Mouse (Mus musculus) hindbrain, embryonic 15.5 days (tissue): ENCODE results near the gene Ttyh2. TPM values are rescaled to one million over a fixed set of nuclear protein-coding genes. Genes with fewer than 3 reads are reported as not detected.

ENCODE experiments used
- ATAC-seq: fragments of 200-750 bp; cut with Nextera tagmentation; 2 replicates; pipeline ENCODE4 v1.8.0; 2017; ENCODE audit warnings: low read depth, moderate number of reproducible peaks, moderate TSS enrichment; ENCODE audit not compliant: low FRiP score
- H3K27ac ChIP-seq: fragments of 300-500 bp; sonication (generic); replicated peaks from 2 replicates; pipeline ENCODE4 v1.5.1; 2015; ENCODE audit warnings: mild to moderate bottlenecking, inconsistent platforms
- H3K27me3 ChIP-seq: fragments of 300-500 bp; sonication (generic); 2 replicates; pipeline ENCODE4 v1.6.1; 2015; ENCODE audit warnings: control low read depth, inconsistent platforms
- H3K36me3 ChIP-seq: fragments of 300-500 bp; sonication (generic); 2 replicates; pipeline ENCODE4 v1.6.1; 2015; ENCODE audit warnings: control low read depth, inconsistent platforms
- H3K4me1 ChIP-seq: fragments of 300-500 bp; sonication (generic); replicated peaks from 2 replicates; pipeline ENCODE4 v1.6.1; 2015; ENCODE audit warnings: control low read depth, inconsistent platforms
- H3K4me2 ChIP-seq: fragments of 300-500 bp; sonication (generic); 2 replicates; pipeline ENCODE4 v1.6.1; 2015; ENCODE audit warnings: moderate library complexity, mild to moderate bottlenecking, inconsistent platforms
- H3K4me3 ChIP-seq: fragments of 300-500 bp; sonication (generic); 2 replicates; pipeline ENCODE4 v1.5.1; 2015; ENCODE audit warnings: mild to moderate bottlenecking, inconsistent platforms
- H3K9ac ChIP-seq: fragments of 300-500 bp; sonication (generic); 2 replicates; pipeline ENCODE4 v1.6.1; 2015; ENCODE audit warnings: inconsistent platforms
- H3K9me3 ChIP-seq: fragments of 300-500 bp; sonication (generic); 2 replicates; pipeline ENCODE4 v1.6.1; 2016; ENCODE audit warnings: control low read depth, inconsistent platforms
- WGBS: fragments of 180-500 bp; shearing (Covaris S2); methylation state at CpG from one replicate; pipeline ENCODE4 v1.1.7; 2015; 5-methylcytosine and 5-hydroxymethylcytosine counted together
- polyA plus RNA-seq: library from polyadenylated mRNA; unstranded; fragments of >200 nt; fragmentation: Nextera tagmentation; extraction: Ambion mirVana; gene quantifications from 2 replicates; pipeline ENCODE4 v1.2.1, GENCODE M21; 2015

Gene Ttyh2
- polyA plus RNA-seq, 1 experiment from 2014 or later, result 35.1 TPM

DNA sequence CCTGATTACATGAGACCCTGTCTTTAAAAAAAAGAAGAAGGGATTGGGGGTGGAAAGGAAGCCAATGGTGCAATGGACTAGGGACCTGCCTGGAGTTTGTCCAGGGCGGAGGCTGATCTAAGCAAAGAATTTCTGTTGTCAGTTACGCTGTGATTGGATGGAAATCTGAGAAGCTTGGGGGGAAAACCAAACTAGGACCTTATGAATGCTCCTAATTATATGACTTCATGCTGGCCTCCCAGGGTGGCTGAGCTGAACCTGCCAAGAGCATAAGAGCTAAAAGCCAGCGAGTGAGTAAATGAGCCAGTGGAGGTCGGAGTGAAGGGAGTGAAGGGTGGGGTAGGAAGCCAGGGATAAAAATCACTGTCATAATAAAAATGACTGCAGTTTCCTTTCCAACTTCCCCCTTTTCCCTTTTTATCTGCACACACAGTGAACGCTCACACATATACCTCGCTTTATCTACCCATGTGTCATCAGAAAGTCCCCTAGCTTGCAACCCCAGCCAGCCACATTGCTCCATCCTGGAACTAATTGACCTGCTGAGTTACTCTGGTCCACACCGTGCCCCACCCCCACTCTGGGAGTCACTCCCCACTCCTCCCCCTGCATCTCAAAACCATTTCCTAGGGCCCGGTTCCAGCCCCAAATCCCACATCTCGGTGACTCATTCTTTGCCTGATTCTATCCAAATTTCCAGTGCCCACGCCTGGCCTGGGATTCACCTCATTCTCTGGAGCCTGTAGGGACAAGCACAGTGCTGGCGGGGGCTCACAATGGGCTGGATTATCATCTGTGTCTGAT, 49.8 kb downstream of the Ttyh2 start:
- Histone ChIP-seq H3K27me3 (no peaks in the 10 kb centered on the region), H3K4me2 (no peak overlapping the region), H3K9ac (no peak overlapping the region), H3K4me1 (peaks cover 29% of the 10 kb centered on the region), H3K27ac (no peak overlapping the region), H3K4me3 (no peak overlapping the region), H3K9me3 (no peaks in the 10 kb centered on the region), H3K36me3 (no peaks in the 10 kb centered on the region)
- no peak for ATAC-seq
- WGBS, result 62% methylated on average over 11 of the region's 11 CpGs

DNA sequence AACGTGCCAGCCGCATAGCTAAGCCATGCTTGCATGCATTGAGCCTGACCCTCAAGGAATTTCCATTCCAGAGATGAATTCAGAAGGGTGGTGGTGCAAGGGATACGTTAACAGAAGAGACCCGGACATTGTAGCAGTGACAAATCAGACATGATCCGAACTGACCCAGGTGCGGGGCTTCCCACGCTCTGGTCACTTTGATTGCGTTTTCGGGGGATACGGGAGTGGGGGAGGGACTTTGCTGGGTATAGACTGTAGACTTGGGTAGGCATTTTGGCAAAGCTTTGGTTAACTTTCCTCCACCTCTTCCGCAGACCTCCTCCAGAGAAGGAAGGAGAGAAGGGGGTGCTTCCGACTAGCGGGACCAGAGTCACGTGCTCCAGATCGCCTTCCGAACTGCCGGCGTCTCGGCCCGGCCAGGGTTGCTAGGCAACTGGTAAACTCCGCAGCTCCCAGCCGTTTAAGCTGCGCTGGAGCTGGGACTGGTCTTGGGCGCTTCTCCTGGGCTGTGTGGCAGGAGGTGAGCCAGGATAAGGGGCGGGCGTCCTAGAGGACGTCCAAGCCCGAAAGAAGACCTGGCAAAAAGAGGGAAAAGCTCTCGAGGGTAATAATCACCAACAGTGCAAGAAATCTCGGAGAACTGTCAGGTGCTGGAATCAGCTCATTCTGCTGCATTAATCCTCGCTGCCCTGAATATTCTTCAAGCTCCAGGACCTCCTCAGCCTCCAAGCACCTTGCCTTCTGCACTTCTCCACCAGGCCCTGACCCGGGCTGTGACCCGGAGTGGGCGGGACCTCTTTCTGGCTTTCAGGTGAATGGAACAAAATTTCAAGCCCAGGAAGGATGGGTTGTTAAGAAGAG, 52.0 kb downstream of the Ttyh2 start, which contains the start of gene Dnaic2:
Gene Dnaic2, plus strand, starts transcription at position 444 of the 861 bp plus-strand sequence.
- Histone ChIP-seq H3K36me3 (no peaks in the 10 kb centered on the region), H3K4me3 (peak within 1 kb of the TSS; percentile 39), H3K27me3 (no peaks in the 10 kb centered on the region), H3K27ac (0 out of 2 replicates have a peak within 1 kb of the TSS, but pooled peaks have one; percentile 30), H3K9me3 (no peaks in the 10 kb centered on the region), H3K4me1 (peaks cover 29% of the 10 kb centered on the region), H3K4me2 (peak within 1 kb of the TSS; percentile 82), H3K9ac (peak within 1 kb of the TSS; percentile 28)
- 7% methylated on average over 34 of the region's 34 CpGs for WGBS
- ATAC-seq, result peak; percentile 88

GRCm38 (mm10) chr11:114727826-114728186, 52.6 kb downstream of the Ttyh2 start:
- Histone ChIP-seq H3K36me3 (no peaks in the 10 kb centered on the region), H3K9me3 (no peaks in the 10 kb centered on the region), H3K4me3 (peak overlapping the region; percentile 39), H3K27ac (0 out of 2 replicates have a peak overlapping the region, but pooled peaks have one; percentile 30), H3K27me3 (no peaks in the 10 kb centered on the region), H3K4me2 (peak overlapping the region; percentile 82), H3K9ac (peak overlapping the region; percentile 28; the same call in 1 of the 2 replicates), H3K4me1 (peaks cover 29% of the 10 kb centered on the region)
- ATAC-seq, result no peak
- WGBS, result 34% methylated on average over 5 of the region's 5 CpGs

DNA sequence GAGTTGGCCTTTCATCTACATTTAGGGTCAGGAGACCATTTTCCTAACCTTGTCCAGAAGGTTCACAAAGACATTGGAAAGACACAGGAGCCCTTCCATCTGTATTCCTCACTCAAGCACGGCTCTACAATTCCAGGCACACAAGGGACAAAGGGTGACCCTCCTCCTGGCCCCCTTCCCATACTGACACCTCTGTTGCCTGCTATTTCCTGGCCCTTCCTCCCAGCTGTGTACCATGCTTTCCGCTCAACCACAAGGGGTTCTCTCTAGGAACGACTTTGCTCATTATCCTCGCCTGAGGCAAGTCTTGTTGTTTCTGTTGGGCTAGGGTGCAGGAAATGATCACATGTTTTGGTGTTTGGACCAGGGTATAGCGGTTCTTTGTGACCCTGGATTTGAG, 53.1 kb downstream of the Ttyh2 start:
- Histone ChIP-seq H3K27ac (no peak overlapping the region), H3K4me2 (no peak overlapping the region), H3K9me3 (no peaks in the 10 kb centered on the region), H3K4me1 (peaks cover 29% of the 10 kb centered on the region), H3K27me3 (no peaks in the 10 kb centered on the region), H3K36me3 (no peaks in the 10 kb centered on the region), H3K9ac (no peak overlapping the region), H3K4me3 (no peak overlapping the region)
- 50% methylated on average over 5 of the region's 5 CpGs for WGBS
- ATAC-seq, result no peak

DNA sequence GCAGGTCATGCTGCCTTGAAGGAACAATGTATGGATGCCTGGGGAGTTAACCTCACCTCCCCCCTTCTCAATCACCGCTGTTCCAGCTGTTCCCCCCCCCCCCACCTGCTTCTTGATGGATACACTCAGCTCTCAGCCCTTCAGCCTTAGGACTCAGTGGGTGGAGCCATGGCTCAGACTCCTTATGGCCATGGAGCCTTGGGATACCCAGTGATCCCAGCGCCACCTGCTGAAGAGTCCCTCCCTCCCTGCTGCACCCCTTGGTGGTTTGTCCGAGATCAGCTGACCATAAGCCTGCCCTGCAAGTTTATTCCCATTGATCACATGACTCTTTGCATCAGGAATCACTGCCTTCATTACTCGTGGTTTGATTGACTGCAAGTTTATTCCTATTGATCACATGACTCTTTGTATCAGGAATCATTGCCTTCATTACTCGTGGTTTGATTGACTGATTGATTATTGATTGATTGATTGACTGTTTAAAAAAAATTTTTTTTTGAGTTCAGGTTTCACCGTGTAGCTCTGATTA, 54.7 kb downstream of the Ttyh2 start:
- Histone ChIP-seq H3K27me3 (no peaks in the 10 kb centered on the region), H3K4me2 (no peak overlapping the region), H3K9me3 (no peaks in the 10 kb centered on the region), H3K27ac (0 out of 2 replicates have a peak overlapping the region, but pooled peaks have one; percentile 10), H3K9ac (no peak overlapping the region), H3K36me3 (no peaks in the 10 kb centered on the region), H3K4me1 (peaks cover 29% of the 10 kb centered on the region), H3K4me3 (no peak overlapping the region)
- ATAC-seq, result no peak
- 52% methylated on average over 6 of the region's 6 CpGs for WGBS

- no peak overlapping the region for H3K4me2 ChIP-seq
- peaks cover 29% of the 10 kb centered on the region for H3K4me1 ChIP-seq
- no peaks in the 10 kb centered on the region for H3K36me3 ChIP-seq
- H3K27ac ChIP-seq, result no peak overlapping the region
- H3K9ac ChIP-seq, result no peak overlapping the region
- no peak for ATAC-seq
- no peaks in the 10 kb centered on the region for H3K9me3 ChIP-seq
- no peak overlapping the region for H3K4me3 ChIP-seq
- WGBS, result 89% methylated on average over 4 of the region's 4 CpGs
- H3K27me3 ChIP-seq, result no peaks in the 10 kb centered on the region
These were observed 56.5 kb downstream of the Ttyh2 start for GRCm38 (mm10) chr11:114731711-114732110.

- Histone ChIP-seq H3K4me1 (peaks cover 17% of the 10 kb centered on the region), H3K9ac (no peak overlapping the region), H3K27me3 (no peaks in the 10 kb centered on the region), H3K4me2 (no peak overlapping the region), H3K36me3 (no peaks in the 10 kb centered on the region), H3K27ac (no peak overlapping the region), H3K4me3 (no peak overlapping the region), H3K9me3 (no peaks in the 10 kb centered on the region)
- WGBS, result 87% methylated on average over 22 of the region's 22 CpGs
- no peak for ATAC-seq
These were observed 57.7 kb downstream of the Ttyh2 start for GRCm38 (mm10) chr11:114732890-114733289.

GRCm38 (mm10) chr11:114736111-114736510, 60.9 kb downstream of the Ttyh2 start:
- no peak for ATAC-seq

GRCm38 (mm10) chr11:114736913-114737624, 61.8 kb downstream of the Ttyh2 start:
- Histone ChIP-seq H3K36me3 (no peaks in the 10 kb centered on the region), H3K4me2 (peak overlapping the region; percentile 28; the same call in 1 of the 2 replicates), H3K27ac (no peak overlapping the region), H3K4me1 (peaks cover 15% of the 10 kb centered on the region), H3K4me3 (no peak overlapping the region), H3K9ac (no peak overlapping the region), H3K9me3 (no peaks in the 10 kb centered on the region), H3K27me3 (no peaks in the 10 kb centered on the region)
- 23% methylated on average over 11 of the region's 11 CpGs for WGBS
- no peak for ATAC-seq

More at GRCm38 (mm10) chr11:114736111-114736510, 60.9 kb downstream of the Ttyh2 start:
- no peaks in the 10 kb centered on the region for H3K36me3 ChIP-seq
- H3K9ac ChIP-seq, result no peak overlapping the region
- H3K4me1 ChIP-seq, result peaks cover 8% of the 10 kb centered on the region
- no peaks in the 10 kb centered on the region for H3K27me3 ChIP-seq
- H3K27ac ChIP-seq, result no peak overlapping the region
- no peak overlapping the region for H3K4me2 ChIP-seq
- H3K9me3 ChIP-seq, result no peaks in the 10 kb centered on the region
- H3K4me3 ChIP-seq, result no peak overlapping the region
- 80% methylated on average over 2 of the region's 2 CpGs for WGBS

DNA sequence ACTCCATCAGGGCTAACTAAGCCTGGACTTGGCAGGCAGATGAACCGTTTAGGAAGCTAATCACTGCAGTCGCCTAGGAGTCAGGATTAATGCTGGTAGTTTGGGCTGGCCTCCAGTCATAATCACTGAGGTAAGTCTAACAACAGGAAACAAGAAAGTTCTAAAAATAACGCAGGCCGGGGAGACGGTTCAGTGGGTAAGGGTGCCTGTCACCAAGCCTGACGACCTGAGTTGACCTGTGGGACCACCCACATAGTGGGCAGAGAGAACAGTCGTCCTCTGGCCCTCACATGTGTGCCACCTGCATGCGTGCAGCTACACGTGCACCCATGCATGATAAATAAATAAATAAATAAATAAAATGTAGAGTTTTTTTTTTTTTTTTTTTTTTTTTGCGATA, 65.4 kb downstream of the Ttyh2 start:
- no peaks in the 10 kb centered on the region for H3K36me3 ChIP-seq
- H3K4me2 ChIP-seq, result no peak overlapping the region
- H3K27me3 ChIP-seq, result no peaks in the 10 kb centered on the region
- no peak overlapping the region for H3K9ac ChIP-seq
- no peak overlapping the region for H3K27ac ChIP-seq
- H3K4me1 ChIP-seq, result peaks cover 18% of the 10 kb centered on the region
- no peak overlapping the region for H3K4me3 ChIP-seq
- ATAC-seq, result no peak
- H3K9me3 ChIP-seq, result no peaks in the 10 kb centered on the region
- WGBS, result 28% methylated on average over 10 of the region's 10 CpGs

DNA sequence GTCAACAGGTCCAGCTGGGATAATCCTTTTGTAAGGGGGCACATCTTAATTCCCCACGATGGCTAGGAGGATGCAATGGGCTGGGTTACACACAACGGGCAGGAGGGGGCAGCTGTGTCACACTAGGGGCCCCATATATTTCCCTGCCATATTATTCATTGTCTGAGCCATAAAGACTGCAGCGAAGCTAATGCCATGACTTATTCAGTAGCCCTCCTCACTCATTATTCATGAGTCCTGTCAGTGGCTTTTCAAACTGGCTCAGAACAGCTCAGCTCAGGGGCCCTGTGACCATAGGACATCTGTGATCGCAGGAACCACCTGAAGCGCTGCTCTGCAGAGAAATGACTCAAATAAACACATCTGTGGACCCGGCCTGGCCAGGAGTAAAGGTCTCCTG, 66.2 kb downstream of the Ttyh2 start:
- H3K27me3 ChIP-seq, result no peaks in the 10 kb centered on the region
- H3K9me3 ChIP-seq, result no peaks in the 10 kb centered on the region
- no peak overlapping the region for H3K4me2 ChIP-seq
- no peak for ATAC-seq
- H3K27ac ChIP-seq, result no peak overlapping the region
- WGBS, result 8% methylated on average over 6 of the region's 6 CpGs
- H3K4me1 ChIP-seq, result peaks cover 18% of the 10 kb centered on the region
- H3K9ac ChIP-seq, result no peak overlapping the region
- H3K36me3 ChIP-seq, result no peaks in the 10 kb centered on the region
- no peak overlapping the region for H3K4me3 ChIP-seq
